Mouse (Mus musculus): ENCODE measurements at regions not wholly inside any gene's neighbourhood (a gene's known extent, or its start where the extent isn't known, plus 50 kb on each side); places are given as distances from the start of the nearest gene placed in this dataset.

DNA sequence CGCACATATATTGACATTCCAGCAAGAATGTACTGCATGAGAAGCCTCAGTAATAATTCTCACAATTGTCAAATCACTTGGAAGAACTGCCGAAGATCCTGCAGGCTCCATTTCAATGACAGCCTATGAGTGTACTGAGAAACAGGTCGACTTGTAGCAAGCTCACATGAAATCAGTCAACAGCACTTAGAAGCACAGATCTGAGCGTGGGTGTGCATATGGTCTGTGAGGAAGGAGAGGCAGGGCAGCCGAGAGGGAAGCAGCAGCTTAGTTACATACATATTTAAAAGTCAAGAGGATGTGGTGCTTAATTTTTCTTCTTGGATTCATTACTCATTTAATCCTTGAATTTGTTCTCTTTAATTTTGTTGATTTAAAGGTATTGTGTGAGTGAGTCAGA is 967.4 kb upstream of the Epha7 start:
- DNase-seq = peak; percentile 3

DNA sequence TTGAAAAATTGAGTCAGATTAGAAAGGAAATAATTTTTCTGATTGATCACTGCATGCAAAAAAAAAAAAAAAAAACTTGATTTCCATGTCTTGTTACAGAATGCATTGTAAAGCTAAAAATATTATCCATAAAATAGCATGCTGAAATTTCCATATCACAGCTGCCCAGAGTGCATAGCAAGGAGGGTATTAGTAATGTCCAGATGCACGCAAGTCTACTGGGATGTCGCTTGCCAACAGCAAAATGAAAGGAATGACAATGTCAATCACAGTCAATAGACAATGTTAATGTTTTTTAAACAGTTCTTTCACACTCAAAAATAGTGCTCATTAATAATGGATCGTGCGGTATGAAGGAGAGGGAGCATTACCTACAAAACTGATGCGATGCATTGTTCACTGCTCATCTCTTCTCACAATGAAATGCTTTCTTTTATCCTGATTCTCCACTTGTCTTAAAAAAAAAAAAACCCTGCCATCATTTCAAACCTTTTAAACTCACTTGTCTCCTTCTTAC is 966.8 kb upstream of the Epha7 start:
- DNase-seq = no peak

DNA sequence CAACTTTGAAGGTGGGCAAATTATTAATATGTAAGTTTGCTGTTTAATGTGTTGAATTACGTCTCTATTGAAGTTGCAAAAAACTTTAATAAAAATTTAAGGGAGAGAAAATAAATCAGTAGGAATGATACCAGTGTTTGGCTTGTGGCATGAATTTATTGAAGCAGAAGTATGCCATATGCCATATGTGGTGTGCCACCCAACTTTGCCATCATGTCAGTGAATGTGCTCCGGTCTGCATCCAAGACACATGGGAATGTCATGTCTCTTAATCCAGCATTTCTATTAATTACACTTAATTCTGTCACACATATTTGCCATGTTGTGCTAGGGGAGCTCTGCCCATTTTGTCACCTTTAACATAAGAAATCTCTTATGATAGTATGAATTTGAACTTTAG is 956.8 kb upstream of the Epha7 start:
- no peak for DNase-seq

DNA sequence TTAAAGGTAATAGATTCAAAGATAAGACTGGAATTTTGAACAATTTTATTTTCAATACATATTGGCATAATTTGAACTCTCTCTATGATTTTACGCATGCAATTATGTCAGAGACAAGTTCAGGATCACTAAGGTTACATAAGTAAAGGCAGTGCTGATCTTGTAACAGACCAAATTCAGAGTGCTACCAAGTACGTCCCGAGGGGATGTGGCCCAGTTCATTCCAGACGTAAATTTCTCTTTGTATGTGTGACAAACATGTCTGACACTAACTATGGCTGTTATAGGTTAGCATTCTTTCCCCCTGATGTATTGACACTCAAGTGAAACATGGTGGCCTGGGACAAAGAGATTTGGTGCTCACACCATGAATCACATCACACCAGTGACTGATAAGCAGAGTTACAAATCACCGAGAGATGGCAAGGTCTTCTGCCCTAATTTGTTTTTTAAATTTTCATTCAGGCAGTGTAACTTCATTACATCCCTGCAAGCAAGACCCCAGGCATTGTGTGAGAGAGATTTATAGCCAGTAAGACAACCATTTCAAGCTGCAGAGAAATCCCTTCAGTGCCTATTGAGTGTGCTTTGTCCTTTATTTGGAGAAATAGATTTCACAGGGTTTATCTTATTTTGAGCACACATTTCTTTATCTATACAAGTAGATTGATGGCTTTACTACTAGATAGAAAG is 925.5 kb upstream of the Epha7 start:
- no peak for DNase-seq

DNA sequence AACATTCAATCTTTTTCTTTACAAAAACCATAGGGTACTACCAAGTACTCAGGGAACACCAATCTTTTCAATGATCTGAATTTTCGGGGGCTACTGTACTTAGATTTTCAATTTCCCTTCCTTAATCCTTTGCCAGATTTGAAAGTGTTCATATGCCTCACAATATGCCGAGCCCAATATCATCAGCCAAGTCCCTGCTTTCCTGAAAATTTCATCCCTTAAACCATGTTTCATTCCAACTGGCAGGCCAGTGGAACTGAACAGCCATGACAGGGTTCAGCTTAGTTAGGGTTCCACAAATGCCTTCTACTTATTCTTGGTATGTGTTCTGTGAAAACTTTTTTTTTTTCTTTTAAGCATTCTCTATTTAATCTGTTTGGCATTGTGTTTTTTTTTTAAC is 916.5 kb upstream of the Epha7 start:
- DNase-seq = no peak

DNA sequence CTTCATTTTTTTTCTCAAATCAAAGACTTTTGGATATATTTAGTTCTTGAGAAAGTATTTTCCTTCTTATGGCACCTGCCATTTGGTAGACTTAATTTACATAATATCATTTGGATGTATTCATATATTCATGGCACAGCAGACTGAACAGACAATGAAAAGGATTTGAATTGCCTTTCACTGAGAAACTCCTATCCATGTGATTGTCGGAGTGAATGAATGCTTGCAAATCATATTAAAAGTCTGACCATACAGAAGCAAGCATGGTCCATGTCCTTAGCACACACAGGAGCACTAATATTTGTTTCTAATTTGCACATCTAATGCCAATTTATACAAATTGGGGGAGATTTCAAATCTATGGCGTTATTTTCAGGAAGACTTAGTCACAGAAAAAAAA is 867.6 kb upstream of the Epha7 start:
- DNase-seq = no peak

DNA sequence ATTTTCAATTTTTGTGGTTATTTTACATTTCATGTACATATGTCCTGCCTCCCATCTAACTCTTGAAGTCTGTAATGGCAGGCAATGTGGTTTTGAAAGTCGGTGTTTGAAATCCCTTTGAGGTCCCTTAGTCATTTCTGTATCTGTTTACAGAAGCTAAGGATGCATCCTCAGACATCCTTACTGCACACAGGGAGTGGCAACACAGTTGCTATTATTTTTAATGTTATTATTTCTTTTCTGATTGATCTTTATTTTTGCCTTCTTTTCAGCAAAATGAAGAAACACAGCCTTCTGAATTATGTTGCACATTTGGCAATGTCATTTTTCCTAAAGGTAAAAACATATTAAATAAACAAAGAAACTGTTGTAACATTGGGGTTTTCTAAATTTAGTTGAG is 867.2 kb upstream of the Epha7 start:
- no peak for DNase-seq

DNA sequence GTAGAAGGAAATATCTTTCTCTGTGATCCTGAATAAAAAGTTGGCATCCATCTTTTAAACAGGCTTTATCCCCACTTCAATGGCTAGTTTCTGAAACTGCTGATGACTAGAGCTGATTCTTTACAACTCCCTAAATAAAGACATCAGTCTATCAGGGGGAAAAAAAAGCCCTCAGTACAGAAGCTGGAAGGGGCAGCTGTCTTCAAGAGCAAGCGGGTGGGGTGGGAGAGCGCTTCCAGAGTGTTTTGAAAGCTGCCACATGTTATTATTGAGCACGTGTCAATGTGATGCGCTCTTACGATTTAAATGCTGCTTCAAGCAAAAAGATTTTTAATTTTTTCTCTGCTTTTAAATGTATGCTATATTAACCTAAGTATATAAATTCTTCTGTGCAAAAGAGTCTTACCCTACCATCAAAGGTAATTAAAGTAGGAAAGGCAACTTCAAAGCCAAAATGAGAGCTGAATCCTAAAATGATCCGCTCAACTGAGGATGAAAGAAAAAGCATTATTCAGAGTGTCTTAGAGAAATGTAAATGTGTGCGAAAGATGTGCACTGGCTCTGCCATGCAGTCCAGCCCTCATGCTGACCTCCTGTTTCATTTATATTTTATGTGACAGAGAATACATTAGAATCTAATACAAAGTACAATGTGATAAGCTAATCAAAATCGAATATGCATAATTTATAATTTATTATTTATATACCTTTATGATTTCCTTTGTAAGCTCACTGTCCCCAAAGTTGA is 862.8 kb upstream of the Epha7 start:
- DNase-seq = no peak

DNA sequence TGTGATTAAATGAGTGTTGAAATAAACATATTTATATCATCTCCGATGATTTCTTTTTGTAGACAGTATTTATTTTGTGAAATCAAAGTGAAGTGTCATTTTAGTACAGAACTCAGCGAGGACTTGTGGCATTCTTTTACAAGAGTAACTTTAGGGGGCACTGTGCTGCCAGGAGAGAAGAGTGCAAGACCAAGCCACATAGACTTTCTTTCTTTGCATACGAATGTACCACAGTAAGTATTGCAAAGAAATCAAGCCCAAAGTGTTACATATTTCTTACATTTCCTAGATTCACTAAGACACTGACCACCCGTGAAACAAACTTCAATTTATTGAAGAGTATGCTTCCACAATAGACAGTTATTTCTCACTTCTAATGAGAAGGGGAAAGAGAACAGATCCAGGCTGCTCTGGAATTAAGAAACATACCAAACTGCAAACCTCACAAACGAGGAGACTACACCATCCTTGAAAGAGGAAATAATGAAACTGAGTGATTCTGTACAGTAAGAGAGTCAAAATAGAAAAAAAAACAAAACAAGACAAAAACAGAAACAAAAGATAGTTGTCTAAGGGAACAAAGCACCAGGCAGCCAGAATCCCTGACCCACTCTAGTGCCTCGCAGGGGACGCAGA is 847.8 kb upstream of the Epha7 start:
- DNase-seq = peak; percentile 48

DNA sequence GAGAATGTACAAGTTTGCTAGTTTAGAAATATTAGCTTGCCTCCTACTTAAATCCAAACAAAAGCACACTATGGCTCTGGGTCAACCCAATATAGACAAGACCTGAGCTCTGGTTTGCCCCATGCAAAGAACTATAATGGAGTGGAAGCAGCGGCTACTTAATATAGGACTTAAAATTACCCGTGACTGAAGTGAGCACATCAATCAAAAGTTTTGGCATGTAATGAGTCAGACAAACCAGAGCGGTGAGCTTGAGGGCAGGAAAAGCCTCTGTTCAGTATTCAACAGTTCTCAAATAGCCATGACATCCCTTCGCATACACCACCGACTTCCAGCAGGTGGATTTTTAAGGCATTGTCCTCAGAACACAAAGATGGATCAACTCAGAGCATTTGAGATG is 842.4 kb upstream of the Epha7 start:
- no peak for DNase-seq

DNA sequence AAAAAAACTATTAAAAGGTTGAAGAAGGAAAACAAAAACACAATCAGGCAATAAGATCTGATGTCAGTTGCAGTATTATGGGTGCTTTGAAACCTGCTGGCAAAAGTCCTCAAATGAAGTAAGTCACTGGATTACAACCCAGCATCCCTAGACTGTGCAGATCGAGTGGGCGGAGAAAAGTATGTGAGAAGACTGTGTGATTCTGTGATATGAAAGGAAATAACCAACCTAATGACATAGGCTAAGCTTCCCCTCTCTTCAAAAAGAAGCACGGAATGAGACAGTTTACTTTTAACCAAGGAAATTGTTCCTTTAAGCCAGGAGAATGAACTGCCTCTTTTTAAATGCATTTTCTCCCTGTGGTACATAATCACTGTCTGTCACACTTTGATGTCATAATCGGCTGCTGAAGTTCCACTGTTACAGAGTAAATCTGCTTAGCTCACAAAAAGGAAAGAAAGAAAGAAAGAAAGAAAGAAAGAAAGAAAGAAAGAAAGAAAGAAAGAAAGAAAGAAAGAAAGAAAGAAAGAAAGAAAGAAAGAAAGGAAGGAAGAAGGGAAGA is 833.6 kb upstream of the Epha7 start:
- no peak for DNase-seq

DNA sequence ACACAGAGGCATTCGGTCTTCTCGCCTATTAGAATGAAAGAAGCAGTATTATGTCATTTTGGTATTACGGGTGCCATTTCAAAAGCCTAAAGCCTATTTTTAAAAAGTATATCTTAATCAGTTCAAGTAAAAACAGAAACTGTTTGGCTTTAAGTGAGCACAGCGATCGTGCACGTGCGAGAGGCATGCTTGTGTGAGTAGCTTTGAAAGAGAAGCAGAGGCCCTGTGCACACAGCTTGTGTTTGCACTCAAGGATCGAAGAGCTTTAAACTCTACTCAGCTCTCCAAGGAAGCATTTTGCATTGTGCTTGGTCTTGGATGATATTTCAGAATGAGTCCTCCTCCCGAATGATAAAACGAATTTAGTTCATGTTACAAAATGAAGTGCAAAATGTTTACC is 833.1 kb upstream of the Epha7 start:
- no peak for DNase-seq

DNA sequence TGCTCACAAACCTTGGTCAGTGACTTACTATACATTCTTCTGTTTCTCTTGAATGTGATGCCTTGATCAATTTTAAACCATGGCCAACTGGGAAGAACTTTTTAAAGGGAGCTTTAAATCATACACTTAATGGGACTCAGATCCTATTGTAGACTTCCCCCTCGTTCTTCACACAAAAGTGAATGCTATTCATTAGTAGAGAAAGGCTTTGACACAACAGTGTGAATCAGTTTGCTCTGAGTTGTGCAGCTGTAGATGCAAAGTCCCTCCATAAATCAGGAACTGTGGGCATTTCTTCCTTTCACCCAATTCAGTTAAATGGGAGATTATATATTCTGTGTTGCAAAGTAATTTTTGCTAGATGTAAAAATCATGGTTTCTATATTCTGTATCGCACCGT is 831.6 kb upstream of the Epha7 start:
- no peak for DNase-seq

DNA sequence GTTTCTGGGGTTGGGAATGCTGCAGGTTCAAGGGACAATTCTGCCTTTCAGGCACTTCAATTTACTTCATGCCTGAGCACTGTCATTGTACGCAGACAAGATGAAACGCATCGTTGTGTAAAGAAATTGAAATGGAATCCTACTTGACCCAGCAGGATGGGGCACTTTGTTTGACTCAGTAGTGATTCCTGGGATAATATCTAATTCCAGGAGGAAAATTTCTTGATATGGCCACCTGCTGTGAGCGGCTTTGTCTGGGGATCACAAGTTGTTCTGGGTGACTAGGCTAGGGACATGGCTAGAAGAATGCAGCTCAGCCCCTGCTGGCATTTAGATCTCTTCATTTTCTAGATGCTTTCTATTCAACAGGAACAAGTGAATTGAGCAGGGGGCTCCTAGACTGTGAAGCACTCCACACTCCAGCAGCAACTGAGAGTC is 824.9 kb upstream of the Epha7 start:
- DNase-seq = peak; percentile 57

DNA sequence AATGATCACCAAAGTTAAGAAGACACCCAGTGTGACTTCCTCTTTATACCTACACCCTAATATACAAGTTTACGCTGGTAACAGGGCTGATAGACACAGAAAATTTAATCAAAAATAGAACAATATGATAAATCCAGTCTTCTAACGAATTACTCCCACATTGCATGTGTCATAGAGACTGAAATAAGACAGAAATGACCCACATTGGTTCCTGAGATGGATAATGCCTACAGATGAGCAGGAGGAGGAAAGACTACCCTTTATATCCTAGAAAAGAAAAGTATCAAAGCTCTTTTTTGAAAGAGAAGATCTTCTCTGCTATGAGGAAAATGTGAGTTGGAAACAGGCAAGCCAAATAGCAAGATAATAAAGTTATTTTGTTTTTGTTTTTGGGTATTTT is 818.5 kb upstream of the Epha7 start:
- no peak for DNase-seq

DNA sequence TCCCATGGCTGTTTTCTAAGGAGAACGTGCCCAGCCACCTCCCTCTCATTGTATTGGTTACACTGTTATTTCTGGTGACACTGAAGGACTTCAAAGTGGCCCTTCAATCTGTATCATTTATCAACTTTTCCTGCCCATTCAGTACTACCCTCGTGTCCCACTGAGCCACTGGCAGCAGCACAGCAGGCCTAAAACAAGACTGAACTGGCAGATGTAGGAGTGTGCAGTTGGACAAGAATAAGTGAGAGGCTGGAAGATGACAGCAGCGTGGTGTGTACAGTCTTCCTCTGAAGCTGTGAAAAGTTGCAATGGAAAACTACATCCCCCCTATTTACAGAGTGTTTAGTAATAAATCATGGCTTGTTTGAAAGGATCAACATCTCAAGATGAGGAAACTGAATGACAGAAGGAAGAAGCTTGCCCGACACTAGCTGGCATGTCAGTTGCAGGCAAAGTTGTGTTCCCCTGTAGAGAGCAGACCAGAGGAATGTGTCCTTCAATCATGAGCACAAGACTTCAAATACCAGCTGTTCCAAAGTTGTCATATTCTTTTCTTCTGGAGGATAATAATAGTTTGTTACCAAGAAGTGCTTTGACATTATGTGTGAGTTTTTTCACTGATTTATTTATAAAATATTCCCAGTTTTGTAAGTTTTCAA is 811.0 kb upstream of the Epha7 start:
- no peak for DNase-seq
